Mouse (Mus musculus) lung, postnatal 0 days (tissue): ENCODE results near the gene Zranb3.

Experiments
- CTCF ChIP-seq: IDR thresholded peaks from 2 replicates; pipeline ENCODE4 v1.5.1; 2016; ENCODE audit warnings: antibody characterized with exemption, mild to moderate bottlenecking
- EP300 ChIP-seq: IDR thresholded peaks from 2 replicates; pipeline ENCODE4 v1.6.1; 2016; ENCODE audit warnings: antibody characterized with exemption, mild to moderate bottlenecking, control low read depth

DNA sequence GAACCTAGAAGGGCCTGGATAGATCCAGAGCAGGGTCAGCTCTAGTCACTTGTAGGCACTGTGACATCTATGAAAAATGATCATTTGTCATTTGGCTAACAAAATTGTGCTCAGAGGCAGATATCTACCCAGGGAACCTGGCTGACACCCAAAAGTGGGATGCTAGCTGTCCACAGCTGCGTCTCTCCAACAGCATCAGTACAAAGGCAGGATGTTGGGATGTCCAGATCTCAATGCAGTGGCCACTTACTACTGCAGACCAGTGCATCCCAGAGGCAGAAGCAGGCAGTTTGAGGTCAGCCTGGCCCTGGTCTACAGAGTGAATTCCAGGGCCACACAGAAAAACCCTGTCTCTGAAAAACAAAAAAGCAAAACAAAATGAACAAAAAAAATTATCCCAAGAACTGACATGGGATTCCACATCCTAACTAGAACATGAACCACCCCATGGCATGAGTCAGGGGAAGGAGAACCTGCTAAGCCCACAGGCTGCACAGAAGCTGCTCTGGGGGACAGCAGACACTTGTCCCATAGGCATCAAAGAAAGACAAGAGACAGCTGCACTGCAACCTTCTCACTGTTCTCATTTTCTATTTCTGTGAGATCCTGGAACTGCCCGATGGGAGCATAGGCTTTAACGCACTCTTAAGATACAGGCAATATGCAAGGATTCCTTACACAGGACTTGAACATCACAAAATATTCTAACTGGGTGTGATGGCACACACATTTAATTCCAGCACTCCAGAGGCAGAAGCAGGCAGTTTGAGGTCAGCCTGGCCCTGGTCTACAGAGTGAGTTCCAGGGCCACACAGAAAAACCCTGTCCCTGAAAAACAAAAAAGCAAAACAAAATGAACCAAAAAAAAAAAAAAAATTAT, 156.9 kb downstream of the Zranb3 start:
- no peak for TF ChIP-seq CTCF
- TF ChIP-seq EP300: no peak
